In genomic region chr19:37301733-37302132, GRCm38 (mm10) we compare ENCODE assay signal across 24 mouse cellular contexts. TPM values are rescaled to one million over a fixed set of nuclear protein-coding genes. Genes with fewer than 3 reads are reported as not detected.
A peak's percentile ranks its signal among the peaks of the same experiment; 100 is the strongest.
DNase-seq lines count a peak whose midpoint lies in the region; ATAC-seq and TF ChIP-seq lines count a peak whose summit lies in the region.
"Had no signal": no experiment of that assay in that cellular context is flagged by ENCODE, and none has a peak within 500 bp of the region (broad histone marks: within the 10 kb centered on the region; RNA-seq: fewer than 3 reads in every experiment).

No protein-coding gene starts in this region.

- H3K9me3 ChIP-seq in forebrain, embryonic 10.5 days, result no peaks in the 10 kb centered on the region
- no peaks in the 10 kb centered on the region for H3K9me3 ChIP-seq in forebrain, embryonic 12.5 days
- no peaks in the 10 kb centered on the region for H3K9me3 ChIP-seq in midbrain, embryonic 10.5 days (replicated peaks)
- no peaks in the 10 kb centered on the region for H3K9me3 ChIP-seq in midbrain, embryonic 13.5 days
- H3K9me3 ChIP-seq in MEL (replicated peaks; ENCODE audit: insufficient read depth, low read length), result no peaks in the 10 kb centered on the region
- H3K9me3 ChIP-seq in kidney, embryonic 14.5 days (ENCODE audit: control insufficient read depth, low read length), result no peaks in the 10 kb centered on the region
- H3K9me3 ChIP-seq: embryonic facial prominence, embryonic 15.5 days; G1E; heart, embryonic 15.5 days had no signal

- peak; percentile 16 for DNase-seq in forebrain, embryonic 10.5 days (ENCODE audit: extremely low spot score, low spot score)
- peak; percentile 16 for DNase-seq in midbrain, embryonic 10.5 days (ENCODE audit: low spot score)
- DNase-seq in MEL (ENCODE audit: low read depth, low spot score), result peak; percentile 28
- DNase-seq: adrenal gland, adult 8-10 months; B cell, adult 2 months; cerebellum, adult 11-12 months; cerebellum, postnatal 10 days; gastrocnemius, postnatal 10 days; heart, postnatal 36 days; kidney, adult 11 months; kidney, postnatal 10 days; right cerebral cortex, postnatal 25 days had no signal

- no peak for ATAC-seq in forebrain, embryonic 12.5 days (ENCODE audit: low FRiP score)
- ATAC-seq in midbrain, embryonic 13.5 days, result no peak
- ATAC-seq in monocyte, adult 5-6 weeks (replicated peaks; ENCODE audit: insufficient number of reproducible peaks, low FRiP score, low TSS enrichment, poor library complexity, severe bottlenecking), result 0 out of 2 replicates have a peak, but pooled peaks have one; percentile 28
- no peak for ATAC-seq in kidney, embryonic 14.5 days (ENCODE audit: low FRiP score, low TSS enrichment)
- ATAC-seq: forebrain, embryonic 16.5 days; hindbrain, embryonic 16.5 days; midbrain, embryonic 16.5 days had no signal

- H3K9ac ChIP-seq in forebrain, embryonic 12.5 days, result no peak overlapping the region
- H3K9ac ChIP-seq in midbrain, embryonic 13.5 days (replicated peaks), result no peak overlapping the region
- no peak overlapping the region for H3K9ac ChIP-seq in MEL (ENCODE audit: control insufficient read depth, low read depth, low read length, poor library complexity, severe bottlenecking)
- H3K9ac ChIP-seq in kidney, embryonic 14.5 days (ENCODE audit: low read depth, low read length), result no peak overlapping the region
- H3K9ac ChIP-seq: embryonic facial prominence, embryonic 15.5 days; heart, embryonic 15.5 days had no signal

- H3K4me1 ChIP-seq in forebrain, embryonic 10.5 days, result 0 out of 2 replicates have a peak, but pooled peaks cover 3% of the 10 kb centered on the region
- peaks cover 4% of the 10 kb centered on the region; the same call in 1 of the 2 replicates for H3K4me1 ChIP-seq in forebrain, embryonic 12.5 days
- peaks cover 7% of the 10 kb centered on the region for H3K4me1 ChIP-seq in midbrain, embryonic 10.5 days
- H3K4me1 ChIP-seq in midbrain, embryonic 13.5 days (replicated peaks), result no peaks in the 10 kb centered on the region
- H3K4me1 ChIP-seq in MEL (ENCODE audit: control insufficient read depth in 1 of 2, insufficient read depth in 2 of 2, low read length in 2 of 2), result no peaks in the 10 kb centered on the region
- H3K4me1 ChIP-seq in kidney, embryonic 14.5 days (ENCODE audit: control insufficient read depth, insufficient read depth, low read length), result no peaks in the 10 kb centered on the region
- H3K4me1 ChIP-seq: embryonic facial prominence, embryonic 15.5 days; heart, embryonic 15.5 days had no signal

- H3K4me2 ChIP-seq in forebrain, embryonic 12.5 days, result no peak overlapping the region
- H3K4me2 ChIP-seq in midbrain, embryonic 13.5 days (replicated peaks), result no peak overlapping the region
- H3K4me2 ChIP-seq in kidney, embryonic 14.5 days (replicated peaks; ENCODE audit: low read depth, low read length), result no peak overlapping the region
- H3K4me2 ChIP-seq: embryonic facial prominence, embryonic 15.5 days; heart, embryonic 15.5 days had no signal

- TF ChIP-seq CTCF in MEL (IDR thresholded peaks at IDR 0.05 in 2 of 3, conservative IDR thresholded peaks at IDR 0.05 in 1 of 3; ENCODE audit: control insufficient read depth in 1 of 3, insufficient read depth in 1 of 3, low read depth in 2 of 3, low read length in 3 of 3, poor library complexity in 1 of 3, severe bottlenecking in 1 of 3), result no peak

- no peak overlapping the region for H3K4me3 ChIP-seq in forebrain, embryonic 10.5 days
- no peak overlapping the region for H3K4me3 ChIP-seq in forebrain, embryonic 12.5 days (replicated peaks)
- H3K4me3 ChIP-seq in midbrain, embryonic 10.5 days, result no peak overlapping the region
- no peak overlapping the region for H3K4me3 ChIP-seq in midbrain, embryonic 13.5 days (replicated peaks)
- no peak overlapping the region for H3K4me3 ChIP-seq in MEL (ENCODE audit: control insufficient read depth in 1 of 2, insufficient read depth in 1 of 2, low read depth in 2 of 2, low read length in 2 of 2)
- no peak overlapping the region for H3K4me3 ChIP-seq in kidney, embryonic 14.5 days (ENCODE audit: low read length)
- H3K4me3 ChIP-seq: embryonic facial prominence, embryonic 15.5 days; heart, embryonic 15.5 days had no signal

- TF ChIP-seq EP300 in MEL (IDR thresholded peaks at IDR 0.05; ENCODE audit: low read depth in 1 of 2, low read length in 2 of 2), result no peak

- no peaks in the 10 kb centered on the region for H3K79me2 ChIP-seq in MEL (ENCODE audit: control insufficient read depth, insufficient read depth, low read length, poor library complexity)

- no peak overlapping the region for H3K27ac ChIP-seq in forebrain, embryonic 10.5 days
- no peak overlapping the region for H3K27ac ChIP-seq in forebrain, embryonic 12.5 days
- H3K27ac ChIP-seq in midbrain, embryonic 10.5 days (replicated peaks), result no peak overlapping the region
- H3K27ac ChIP-seq in midbrain, embryonic 13.5 days, result no peak overlapping the region
- H3K27ac ChIP-seq in MEL (ENCODE audit: control insufficient read depth, low read depth, low read length), result no peak overlapping the region
- H3K27ac ChIP-seq in kidney, embryonic 14.5 days (ENCODE audit: low read depth, low read length), result no peak overlapping the region
- H3K27ac ChIP-seq: embryonic facial prominence, embryonic 15.5 days; heart, embryonic 15.5 days; macrophage had no signal

- 93% methylated on average over 3 of the region's 3 CpGs for WGBS in forebrain, embryonic 10.5 days
- 93% methylated on average over 3 of the region's 3 CpGs for WGBS in forebrain, embryonic 12.5 days
- WGBS in midbrain, embryonic 10.5 days, result 93% methylated on average over 3 of the region's 3 CpGs
- WGBS in midbrain, embryonic 13.5 days, result 88% methylated on average over 3 of the region's 3 CpGs
- WGBS in kidney, embryonic 14.5 days, result 89% methylated on average over 3 of the region's 3 CpGs

- peaks cover 8% of the 10 kb centered on the region for H3K36me3 ChIP-seq in forebrain, embryonic 10.5 days (replicated peaks)
- H3K36me3 ChIP-seq in forebrain, embryonic 12.5 days (replicated peaks), result 0 out of 2 replicates have a peak, but pooled peaks cover 6% of the 10 kb centered on the region
- H3K36me3 ChIP-seq in midbrain, embryonic 10.5 days, result peaks cover 6% of the 10 kb centered on the region; the same call in 1 of the 2 replicates
- peaks cover 7% of the 10 kb centered on the region; the same call in 1 of the 2 replicates for H3K36me3 ChIP-seq in midbrain, embryonic 13.5 days
- peaks cover 0 to under 1% of the 10 kb centered on the region in 2 experiments; a peak in 2 of 4 replicates for H3K36me3 ChIP-seq in MEL (ENCODE audit: control insufficient read depth in 1 of 2, insufficient read depth in 2 of 2, low read length in 2 of 2)
- H3K36me3 ChIP-seq in kidney, embryonic 14.5 days (ENCODE audit: control insufficient read depth, insufficient read depth, low read length), result peaks cover 5% of the 10 kb centered on the region; the same call in 1 of the 2 replicates
- H3K36me3 ChIP-seq: embryonic facial prominence, embryonic 15.5 days; heart, embryonic 15.5 days had no signal

- TF ChIP-seq POLR2A in MEL (IDR thresholded peaks at IDR 0.05; ENCODE audit: control insufficient read depth in 1 of 2, insufficient read depth in 1 of 2, low read depth in 1 of 2, low read length in 2 of 2, poor library complexity in 1 of 2), result no peak

- TF ChIP-seq RAD21 in MEL (IDR thresholded peaks at IDR 0.05; ENCODE audit: low read depth, low read length), result no peak

- no peaks in the 10 kb centered on the region for H3K27me3 ChIP-seq in forebrain, embryonic 10.5 days (ENCODE audit: poor library complexity, severe bottlenecking)
- no peaks in the 10 kb centered on the region for H3K27me3 ChIP-seq in forebrain, embryonic 12.5 days
- no peaks in the 10 kb centered on the region for H3K27me3 ChIP-seq in midbrain, embryonic 10.5 days (ENCODE audit: low read depth, poor library complexity, severe bottlenecking)
- H3K27me3 ChIP-seq in midbrain, embryonic 13.5 days, result no peaks in the 10 kb centered on the region
- H3K27me3 ChIP-seq in MEL (ENCODE audit: control insufficient read depth in 1 of 2, insufficient read depth in 2 of 2, low read length in 2 of 2), result no peaks in the 10 kb centered on the region
- H3K27me3 ChIP-seq in kidney, embryonic 14.5 days (ENCODE audit: control insufficient read depth, insufficient read depth, low read length), result no peaks in the 10 kb centered on the region
- H3K27me3 ChIP-seq: CH12.LX; embryonic facial prominence, embryonic 15.5 days; heart, embryonic 15.5 days had no signal

TF ChIP-seq in MEL, 35 proteins besides CTCF, POLR2A, EP300 and RAD21:
- TF ChIP-seq MEF2A (IDR thresholded peaks at IDR 0.05; ENCODE audit: extremely low read depth, insufficient replicate concordance, low read depth, low read length, poor library complexity, severe bottlenecking) (no peak), ZMIZ1 (IDR thresholded peaks at IDR 0.05; ENCODE audit: low read depth, low read length) (no peak), KAT2A (conservative IDR thresholded peaks at IDR 0.05; ENCODE audit: low read depth, low read length) (no peak), UBTF (IDR thresholded peaks at IDR 0.05; ENCODE audit: borderline replicate concordance, insufficient read depth, low read depth, low read length) (no peak), ETS1 (IDR thresholded peaks at IDR 0.05; ENCODE audit: low read depth, low read length) (no peak), USF2 (IDR thresholded peaks at IDR 0.05; ENCODE audit: borderline replicate concordance in 1 of 2, insufficient read depth in 1 of 2, low read depth in 1 of 2, low read length in 2 of 2) (no peak), MAFK (IDR thresholded peaks at IDR 0.05; ENCODE audit: borderline replicate concordance, low read depth, low read length) (no peak), MYC (IDR thresholded peaks at IDR 0.05; ENCODE audit: low read depth, low read length) (no peak)
TF ChIP-seq in MEL: peak in this region for 0.

RNA-seq across cellular contexts. Expression of gene Ide, which starts 35.9 kb away (rescaled TPM):
- polyA plus RNA-seq in forebrain, embryonic 10.5 days (2016; fragmentation: Nextera tagmentation; extraction: Ambion mirVana), result 63.8 and 66.1 TPM in 2 replicates
- 53.1 and 56.2 TPM in 2 replicates for polyA plus RNA-seq in forebrain, embryonic 12.5 days (2016; fragmentation: Nextera tagmentation; extraction: Ambion mirVana)
- 60.9 and 64.6 TPM in 2 replicates for polyA plus RNA-seq in midbrain, embryonic 10.5 days (2016; fragmentation: Nextera tagmentation; extraction: Ambion mirVana)
- polyA plus RNA-seq in midbrain, embryonic 13.5 days (2015; fragmentation: Nextera tagmentation; extraction: Ambion mirVana), result 34.2 and 34.4 TPM in 2 replicates
- 32.6 and 41.1 TPM in 2 replicates for total RNA-seq in MEL (2012; rRNA removed)
- polyA plus RNA-seq in MEL (2012; ENCODE audit: insufficient read depth in 1 of 2, insufficient read length in 2 of 2, low read depth in 1 of 2, low replicate concordance in 2 of 2, missing spikeins in 1 of 2), result 10 to 100 TPM; 76.8 to 87.5 TPM
- 37.4 to 94.5 TPM (median 41.3 TPM) in 3 replicates for total RNA-seq in monocyte, adult 5-6 weeks (2017)
- polyA plus RNA-seq in kidney, embryonic 14.5 days (2014; fragmentation: Nextera tagmentation; extraction: Ambion mirVana), result 30.4 and 74.9 TPM in 2 replicates
